Mouse (Mus musculus) intestine, embryonic 16.5 days (tissue): ENCODE data around the gene Vars. TPM values are rescaled to one million over a fixed set of nuclear protein-coding genes. Genes with fewer than 3 reads are reported as not detected.

Experiments
- ATAC-seq: fragments of 200-750 bp; cut with Nextera tagmentation; 2 replicates; pipeline ENCODE4 v1.8.0; 2017; ENCODE audit warnings: moderate TSS enrichment, moderate library complexity
- H3K27ac ChIP-seq: fragments of 300-500 bp; sonication (generic); 2 replicates; pipeline ENCODE4 v1.5.1; 2014; ENCODE audit warnings: mild to moderate bottlenecking, low read length
- H3K27me3 ChIP-seq: fragments of 300-500 bp; sonication (generic); replicated peaks from 2 replicates; pipeline ENCODE4 v1.6.1; 2014; ENCODE audit warnings: low read length, control low read depth, mixed read lengths; ENCODE audit not compliant: control insufficient read depth, insufficient read depth
- H3K36me3 ChIP-seq: fragments of 300-500 bp; sonication (generic); 2 replicates; pipeline ENCODE4 v1.6.1; 2014; ENCODE audit warnings: low read length, control low read depth; ENCODE audit not compliant: control insufficient read depth, insufficient read depth
- H3K4me1 ChIP-seq: fragments of 300-500 bp; sonication (generic); 2 replicates; pipeline ENCODE4 v1.6.1; 2014; ENCODE audit warnings: low read length, control low read depth, mixed read lengths; ENCODE audit not compliant: control insufficient read depth, insufficient read depth
- H3K4me2 ChIP-seq: fragments of 300-500 bp; sonication (generic); 2 replicates; pipeline ENCODE4 v1.6.1; 2014; ENCODE audit warnings: low read depth, low read length, control low read depth
- H3K4me3 ChIP-seq: fragments of 300-500 bp; sonication (generic); 2 replicates; pipeline ENCODE4 v1.5.1; 2014; ENCODE audit warnings: mild to moderate bottlenecking, low read length
- H3K9ac ChIP-seq: fragments of 300-500 bp; sonication (generic); 2 replicates; pipeline ENCODE4 v1.6.1; 2014; ENCODE audit warnings: low read depth, low read length
- H3K9me3 ChIP-seq: fragments of 300-500 bp; sonication (generic); 2 replicates; pipeline ENCODE4 v1.6.1; 2016; ENCODE audit warnings: low read length, control low read depth; ENCODE audit not compliant: control insufficient read depth
- WGBS: fragments of 180-500 bp; shearing (Covaris S2); extraction: QIAGEN DNeasy Blood & Tissue Kit; methylation state at CpG from one replicate; pipeline ENCODE4 v1.1.7; 2014; 5-methylcytosine and 5-hydroxymethylcytosine counted together
- polyA plus RNA-seq: library from polyadenylated mRNA; unstranded; fragments of >200 nt; fragmentation: Nextera tagmentation; extraction: Ambion mirVana; gene quantifications from 2 replicates; pipeline ENCODE4 v1.2.1, GENCODE M21; 2015

Vars gene
- polyA plus RNA-seq, 1 experiment from 2014 or later, result 112 TPM

DNA sequence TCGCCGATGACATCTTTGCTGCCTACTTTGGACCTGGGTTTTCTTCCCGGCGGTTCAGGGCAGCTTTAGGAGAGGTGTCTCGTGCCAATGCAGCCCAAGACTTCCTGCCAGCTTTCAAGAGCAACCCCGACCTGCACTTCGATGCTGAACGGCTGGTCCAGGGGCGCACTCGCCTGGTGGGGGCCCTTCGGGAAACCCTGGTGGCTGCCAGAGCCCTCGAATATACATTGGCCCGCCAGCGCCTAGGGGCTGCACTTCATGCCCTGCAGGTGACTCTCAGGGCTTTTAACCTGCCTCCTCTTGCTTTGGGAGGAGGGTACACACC is 16.9 kb downstream of the Vars start:
- Histone ChIP-seq H3K4me3 (no peak overlapping the region), H3K27me3 (no peaks in the 10 kb centered on the region), H3K4me1 (peaks cover 26% of the 10 kb centered on the region), H3K36me3 (peaks cover 23% of the 10 kb centered on the region), H3K9ac (no peak overlapping the region), H3K27ac (no peak overlapping the region), H3K4me2 (no peak overlapping the region), H3K9me3 (no peaks in the 10 kb centered on the region)
- WGBS, result 72% methylated on average over 14 of the region's 14 CpGs
- ATAC-seq, result no peak

DNA sequence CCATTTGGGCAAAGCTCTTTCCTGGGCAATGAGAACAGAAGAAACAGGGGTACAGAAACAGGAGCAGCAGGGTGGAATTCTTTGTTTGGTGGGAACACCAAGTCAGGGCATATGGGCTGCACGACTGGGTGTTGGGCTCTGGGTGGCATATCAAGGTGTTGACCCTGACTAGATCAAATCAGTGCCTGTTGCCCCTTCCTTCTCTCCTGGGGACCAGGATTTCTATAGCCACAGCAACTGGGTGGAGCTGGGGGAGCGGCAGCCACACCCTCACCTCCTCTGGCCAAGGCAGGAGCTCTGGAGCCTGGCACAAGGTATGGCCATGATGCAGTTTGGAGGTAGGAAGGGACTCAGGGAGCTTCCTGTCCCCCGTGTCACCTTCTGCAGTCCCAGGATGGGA is 17.4 kb downstream of the Vars start:
- H3K36me3 ChIP-seq, result peaks cover 19% of the 10 kb centered on the region
- no peak overlapping the region for H3K9ac ChIP-seq
- no peaks in the 10 kb centered on the region for H3K27me3 ChIP-seq
- ATAC-seq, result no peak
- WGBS, result 75% methylated on average over 3 of the region's 3 CpGs
- H3K9me3 ChIP-seq, result no peaks in the 10 kb centered on the region
- no peak overlapping the region for H3K4me2 ChIP-seq
- no peak overlapping the region for H3K27ac ChIP-seq
- H3K4me1 ChIP-seq, result peaks cover 26% of the 10 kb centered on the region
- H3K4me3 ChIP-seq, result no peak overlapping the region

GRCm38 (mm10) chr17:35019894-35020293 is 19.1 kb downstream of the Vars start:
- H3K27ac ChIP-seq, result no peak overlapping the region
- H3K27me3 ChIP-seq, result no peaks in the 10 kb centered on the region
- 79% methylated on average over 11 of the region's 11 CpGs for WGBS
- no peak overlapping the region for H3K9ac ChIP-seq
- no peak overlapping the region for H3K4me2 ChIP-seq
- H3K9me3 ChIP-seq, result no peaks in the 10 kb centered on the region
- H3K36me3 ChIP-seq, result peaks cover 9% of the 10 kb centered on the region
- no peak for ATAC-seq
- H3K4me3 ChIP-seq, result no peak overlapping the region
- peaks cover 36% of the 10 kb centered on the region for H3K4me1 ChIP-seq

DNA sequence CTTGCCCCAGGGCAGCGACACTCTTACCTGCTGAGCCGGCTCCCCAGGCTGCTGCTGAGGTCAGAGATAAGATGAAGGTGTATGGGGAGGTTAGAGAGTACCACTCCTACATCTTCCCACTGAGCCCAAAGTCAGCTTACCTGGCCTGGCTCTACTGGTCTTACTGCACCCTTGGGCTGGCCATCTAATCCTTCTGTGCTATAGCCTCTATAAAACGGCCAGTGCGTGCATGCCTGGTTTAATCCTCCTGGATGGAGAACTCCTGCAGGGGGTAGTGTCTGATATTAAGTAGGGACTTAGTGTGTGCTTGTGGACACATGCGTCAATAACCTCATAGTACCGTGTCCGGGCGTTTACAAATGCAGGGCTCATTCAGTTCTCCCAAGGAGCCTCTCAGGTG is 19.8 kb downstream of the Vars start:
- Histone ChIP-seq H3K4me2 (no peak overlapping the region), H3K4me3 (no peak overlapping the region), H3K27ac (no peak overlapping the region), H3K9me3 (no peaks in the 10 kb centered on the region), H3K27me3 (no peaks in the 10 kb centered on the region), H3K4me1 (peaks cover 36% of the 10 kb centered on the region), H3K9ac (no peak overlapping the region), H3K36me3 (peaks cover 3% of the 10 kb centered on the region; the same call in 1 of the 2 replicates)
- 85% methylated on average over 8 of the region's 8 CpGs for WGBS
- no peak for ATAC-seq

- H3K36me3 ChIP-seq, result no peaks in the 10 kb centered on the region; the same call in 1 of the 2 replicates
- peaks cover 32% of the 10 kb centered on the region for H3K4me1 ChIP-seq
- no peak overlapping the region for H3K4me3 ChIP-seq
- peak overlapping the region; percentile 20; the same call in 1 of the 2 replicates for H3K4me2 ChIP-seq
- no peaks in the 10 kb centered on the region for H3K9me3 ChIP-seq
- no peak overlapping the region for H3K9ac ChIP-seq
- peak; percentile 34 for ATAC-seq
- H3K27me3 ChIP-seq, result no peaks in the 10 kb centered on the region
- 11% methylated on average over 17 of the region's 17 CpGs for WGBS
- 0 out of 2 replicates have a peak overlapping the region, but pooled peaks have one; percentile 6 for H3K27ac ChIP-seq
Observed at GRCm38 (mm10) chr17:35021163-35021808, 20.5 kb downstream of the Vars start.

DNA sequence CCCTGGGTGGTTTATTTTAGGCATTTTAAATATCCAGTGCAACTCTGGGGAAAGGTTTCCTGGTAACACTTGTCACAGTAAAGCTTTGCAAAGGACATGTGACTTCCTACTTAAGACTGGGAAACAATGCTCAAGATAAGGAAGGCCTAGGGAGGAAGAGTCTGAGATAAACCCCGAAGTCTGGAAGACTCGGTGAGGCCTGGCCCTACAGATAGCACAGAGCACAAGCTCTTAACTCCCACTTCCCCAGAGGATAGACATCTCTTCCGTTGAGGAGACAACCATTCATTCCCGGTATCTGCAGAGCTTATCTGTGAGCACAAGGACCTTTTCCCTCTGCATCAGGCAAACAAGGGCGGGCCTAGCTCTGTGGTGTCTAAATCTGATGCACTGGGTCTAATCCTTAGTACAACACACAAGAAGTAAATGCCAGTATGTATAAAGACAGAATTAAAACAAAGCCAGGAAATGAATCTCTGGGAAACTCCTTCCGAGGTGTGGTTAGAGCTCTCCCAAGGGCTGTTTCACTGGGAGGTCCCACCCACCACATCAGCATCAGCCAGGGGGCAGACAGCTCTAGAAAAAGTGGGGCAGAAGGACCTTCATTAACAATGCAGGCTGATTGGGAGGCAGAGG is 21.2 kb downstream of the Vars start:
- Histone ChIP-seq H3K4me3 (no peak overlapping the region), H3K4me2 (no peak overlapping the region), H3K4me1 (peaks cover 26% of the 10 kb centered on the region), H3K27ac (peak overlapping the region; percentile 6), H3K9me3 (no peaks in the 10 kb centered on the region), H3K27me3 (no peaks in the 10 kb centered on the region), H3K9ac (no peak overlapping the region), H3K36me3 (no peaks in the 10 kb centered on the region; the same call in 1 of the 2 replicates)
- 0 out of 2 replicates have a peak, but pooled peaks have one; percentile 29 for ATAC-seq
- 38% methylated on average over 6 of the region's 6 CpGs for WGBS

DNA sequence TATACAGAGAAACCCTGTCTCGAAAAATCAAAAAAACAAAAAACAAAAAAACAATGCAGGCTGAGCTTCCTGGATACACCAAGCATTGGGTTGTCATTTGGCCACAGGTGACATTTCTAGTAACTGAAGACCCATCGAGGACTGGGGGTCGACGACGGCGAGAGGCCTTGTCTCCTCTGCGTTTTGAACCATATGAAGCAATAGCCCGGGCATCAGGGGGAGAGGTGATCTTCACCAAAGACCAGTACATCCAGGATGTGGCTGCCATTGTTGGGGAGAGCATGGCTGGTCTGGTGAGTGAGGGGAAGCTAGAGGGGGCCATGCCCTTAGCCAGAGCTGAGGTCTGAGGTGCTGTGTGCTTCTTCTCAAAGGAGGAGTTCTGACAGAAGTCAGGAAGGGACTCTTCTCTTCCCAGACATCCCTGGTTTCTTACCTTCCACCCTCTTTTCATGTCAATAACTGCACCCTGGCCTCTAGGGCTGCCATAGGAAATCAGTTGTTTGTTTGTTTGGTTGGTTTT is 21.8 kb downstream of the Vars start:
- Histone ChIP-seq H3K9ac (no peak overlapping the region), H3K9me3 (no peaks in the 10 kb centered on the region), H3K27me3 (no peaks in the 10 kb centered on the region), H3K36me3 (no peaks in the 10 kb centered on the region; the same call in 1 of the 2 replicates), H3K4me3 (no peak overlapping the region), H3K27ac (no peak overlapping the region), H3K4me1 (peaks cover 26% of the 10 kb centered on the region), H3K4me2 (no peak overlapping the region)
- 92% methylated on average over 8 of the region's 8 CpGs for WGBS
- no peak for ATAC-seq

DNA sequence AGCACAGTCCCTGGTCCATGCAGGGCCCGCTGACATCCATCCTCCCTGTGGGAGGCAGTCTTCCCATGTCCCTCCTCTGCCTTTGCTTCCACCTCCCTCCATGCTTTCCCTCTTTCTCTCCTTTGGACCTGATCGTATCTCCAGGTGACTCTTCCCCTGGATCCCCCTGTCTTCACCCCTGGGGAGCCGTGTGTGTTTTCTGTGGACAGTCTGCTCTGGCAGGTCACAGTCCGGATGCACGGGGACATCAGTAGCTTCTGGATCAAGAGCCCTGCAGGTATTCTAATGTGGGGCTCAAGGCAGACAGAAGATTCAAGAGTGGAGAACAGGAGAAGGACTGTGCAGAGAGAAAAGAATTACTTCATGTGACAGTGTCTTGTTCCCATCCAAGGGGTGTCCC is 22.4 kb downstream of the Vars start:
- WGBS, result 85% methylated on average over 5 of the region's 5 CpGs

GRCm38 (mm10) chr17:35023756-35024155 is 23.0 kb downstream of the Vars start:
- Histone ChIP-seq H3K9ac (peak overlapping the region; percentile 41; the same call in 1 of the 2 replicates), H3K4me1 (peaks cover 26% of the 10 kb centered on the region), H3K4me3 (no peak overlapping the region), H3K9me3 (no peaks in the 10 kb centered on the region), H3K27me3 (no peaks in the 10 kb centered on the region), H3K27ac (peak overlapping the region; percentile 36), H3K36me3 (no peaks in the 10 kb centered on the region; the same call in 1 of the 2 replicates), H3K4me2 (no peak overlapping the region)
- peak; percentile 64 for ATAC-seq
- WGBS, result 60% methylated on average over 4 of the region's 4 CpGs

More for the DNA sequence above, 22.4 kb downstream of the Vars start:
- no peaks in the 10 kb centered on the region for H3K27me3 ChIP-seq
- no peak for ATAC-seq
- H3K36me3 ChIP-seq, result no peaks in the 10 kb centered on the region; the same call in 1 of the 2 replicates
- no peaks in the 10 kb centered on the region for H3K9me3 ChIP-seq
- H3K9ac ChIP-seq, result no peak overlapping the region
- no peak overlapping the region for H3K4me3 ChIP-seq
- peaks cover 26% of the 10 kb centered on the region for H3K4me1 ChIP-seq
- peak overlapping the region; percentile 36; the same call in 1 of the 2 replicates for H3K27ac ChIP-seq
- H3K4me2 ChIP-seq, result no peak overlapping the region
